Mouse (Mus musculus): ENCODE data around the gene F2. TPM values are rescaled to one million over a fixed set of nuclear protein-coding genes. Genes with fewer than 3 reads are reported as not detected.

Gene F2
- total and polyA plus RNA-seq, 3 experiments: not detected

DNA sequence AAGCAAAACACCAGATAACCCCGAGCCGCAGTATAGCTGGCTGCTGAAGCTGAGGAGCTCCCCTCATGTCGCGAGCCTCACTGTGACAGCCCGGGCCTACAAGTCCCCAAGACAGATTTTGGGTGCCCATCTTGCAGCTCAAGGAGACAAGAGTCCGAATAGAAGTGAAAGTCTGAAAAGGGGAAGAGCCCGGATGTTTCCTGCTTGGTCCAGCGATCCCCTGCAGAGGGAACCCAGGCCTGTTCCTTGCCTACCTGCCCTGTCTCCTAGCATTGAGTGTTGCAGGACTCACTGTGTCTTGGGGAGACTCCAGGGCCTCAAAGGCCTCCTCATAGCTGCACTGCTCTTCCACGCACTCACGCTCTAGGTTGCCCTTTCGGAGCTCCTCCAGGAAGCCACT, 728 bp downstream of the F2 start:
- WGBS: 74% methylated on average over 11 of the region's 11 CpGs
- Histone ChIP-seq H3K4me1 (ENCODE audit: control insufficient read depth, insufficient read depth, low read length) (no peaks in the 10 kb centered on the region), H3K27me3 (ENCODE audit: control insufficient read depth, insufficient read depth, low read length) (no peaks in the 10 kb centered on the region), H3K9ac (ENCODE audit: low read depth, low read length) (no peak overlapping the region), H3K36me3 (ENCODE audit: control insufficient read depth, insufficient read depth, low read length) (no peaks in the 10 kb centered on the region), H3K27ac (no peak overlapping the region), H3K4me3 (no peak overlapping the region), H3K79me2 (replicated peaks; ENCODE audit: control insufficient read depth, insufficient read depth, low read length) (no peaks in the 10 kb centered on the region)
- intact Hi-C loops (cut with DNase I): no loop called here
- DNase-seq: no peak
- no peak for TF ChIP-seq EP300 (IDR thresholded peaks at IDR 0.05; ENCODE audit: insufficient read depth, low read depth, low read length)
- TF ChIP-seq CTCF (IDR thresholded peaks at IDR 0.05): no peak; the same call in 1 of the 2 replicates
- no peak for TF ChIP-seq POLR2A (IDR thresholded peaks at IDR 0.05; ENCODE audit: insufficient read depth, low read depth, low read length)

DNA sequence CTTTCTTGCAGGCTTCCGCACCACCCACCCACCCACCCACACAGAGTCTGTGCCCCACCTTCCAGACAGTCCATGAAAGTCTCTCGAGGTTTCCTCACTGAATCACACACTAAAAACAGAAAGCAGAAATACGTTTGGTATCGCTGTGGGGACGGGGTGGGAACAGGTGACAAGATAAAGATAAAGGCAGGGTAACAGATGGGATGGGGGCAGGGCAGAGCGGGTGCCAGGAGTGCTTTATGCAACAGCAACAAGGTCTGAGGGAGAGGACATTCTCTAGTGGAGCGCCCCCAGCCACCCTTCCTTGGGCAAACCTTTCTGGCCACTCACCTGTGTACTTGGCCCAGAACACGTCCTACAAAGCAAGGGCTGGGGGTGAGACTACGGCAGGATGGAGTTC, 1.4 kb downstream of the F2 start:
- Histone ChIP-seq H3K9ac (ENCODE audit: low read depth, low read length) (no peak overlapping the region), H3K27ac (no peak overlapping the region), H3K4me3 (no peak overlapping the region), H3K4me1 (ENCODE audit: control insufficient read depth, insufficient read depth, low read length) (no peaks in the 10 kb centered on the region), H3K36me3 (ENCODE audit: control insufficient read depth, insufficient read depth, low read length) (no peaks in the 10 kb centered on the region), H3K79me2 (replicated peaks; ENCODE audit: control insufficient read depth, insufficient read depth, low read length) (no peaks in the 10 kb centered on the region), H3K27me3 (ENCODE audit: control insufficient read depth, insufficient read depth, low read length) (no peaks in the 10 kb centered on the region)
- intact Hi-C loops (cut with DNase I): no loop called here
- 74% methylated on average over 9 of the region's 9 CpGs for WGBS
- TF ChIP-seq POLR2A (IDR thresholded peaks at IDR 0.05; ENCODE audit: insufficient read depth, low read depth, low read length): no peak
- no peak for TF ChIP-seq CTCF (IDR thresholded peaks at IDR 0.05)
- no peak for TF ChIP-seq EP300 (IDR thresholded peaks at IDR 0.05; ENCODE audit: insufficient read depth, low read depth, low read length)
- no peak for DNase-seq

GRCm38 (mm10) chr2:91633334-91633977, 2.8 kb downstream of the F2 start:
- TF ChIP-seq POLR2A (IDR thresholded peaks at IDR 0.05; ENCODE audit: insufficient read depth, low read depth, low read length) (no peak), CTCF (IDR thresholded peaks at IDR 0.05) (no peak), EP300 (IDR thresholded peaks at IDR 0.05; ENCODE audit: insufficient read depth, low read depth, low read length) (no peak)
- Histone ChIP-seq H3K27me3 (ENCODE audit: control insufficient read depth, insufficient read depth, low read length) (no peaks in the 10 kb centered on the region), H3K27ac (no peak overlapping the region), H3K4me1 (ENCODE audit: control insufficient read depth, insufficient read depth, low read length) (no peaks in the 10 kb centered on the region), H3K79me2 (replicated peaks; ENCODE audit: control insufficient read depth, insufficient read depth, low read length) (no peaks in the 10 kb centered on the region), H3K9ac (ENCODE audit: low read depth, low read length) (no peak overlapping the region), H3K36me3 (ENCODE audit: control insufficient read depth, insufficient read depth, low read length) (no peaks in the 10 kb centered on the region), H3K4me3 (no peak overlapping the region)
- 68% methylated on average over 12 of the region's 12 CpGs for WGBS
- no peak for DNase-seq
- intact Hi-C loops (cut with DNase I): no loop called here

DNA sequence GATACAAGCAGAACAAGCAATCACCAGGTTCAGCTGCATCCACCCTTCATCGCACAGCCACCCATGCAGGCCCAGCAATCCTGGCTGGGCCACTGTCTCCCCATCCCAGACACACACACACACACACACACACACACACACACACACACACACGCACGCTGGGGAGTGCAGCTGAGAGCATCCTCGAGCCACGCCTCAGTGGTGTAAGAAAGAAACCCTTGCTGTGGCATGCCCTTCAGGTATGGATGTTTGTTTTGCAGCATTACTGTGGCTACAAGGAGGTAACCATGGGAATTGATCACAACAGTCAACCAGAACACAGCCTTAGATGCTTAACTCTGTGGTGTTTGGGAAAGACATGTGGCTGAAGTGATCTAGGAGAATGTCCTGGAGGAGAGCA, 3.9 kb downstream of the F2 start:
- H3K4me1 ChIP-seq (ENCODE audit: control insufficient read depth, insufficient read depth, low read length): no peaks in the 10 kb centered on the region
- H3K79me2 ChIP-seq (replicated peaks; ENCODE audit: control insufficient read depth, insufficient read depth, low read length): no peaks in the 10 kb centered on the region
- intact Hi-C loops (cut with DNase I): no loop called here
- no peaks in the 10 kb centered on the region for H3K36me3 ChIP-seq (ENCODE audit: control insufficient read depth, insufficient read depth, low read length)
- DNase-seq: no peak
- no peak overlapping the region for H3K9ac ChIP-seq (ENCODE audit: low read depth, low read length)
- H3K27ac ChIP-seq: no peak overlapping the region
- no peak overlapping the region for H3K4me3 ChIP-seq
- TF ChIP-seq CTCF (IDR thresholded peaks at IDR 0.05) (no peak), POLR2A (IDR thresholded peaks at IDR 0.05; ENCODE audit: insufficient read depth, low read depth, low read length) (no peak), EP300 (IDR thresholded peaks at IDR 0.05; ENCODE audit: insufficient read depth, low read depth, low read length) (no peak)
- H3K27me3 ChIP-seq (ENCODE audit: control insufficient read depth, insufficient read depth, low read length): no peaks in the 10 kb centered on the region
- 67% methylated on average over 5 of the region's 5 CpGs for WGBS

- no peaks in the 10 kb centered on the region for H3K36me3 ChIP-seq (ENCODE audit: control insufficient read depth, insufficient read depth, low read length)
- TF ChIP-seq POLR2A (IDR thresholded peaks at IDR 0.05; ENCODE audit: insufficient read depth, low read depth, low read length): no peak
- no peak for TF ChIP-seq CTCF (IDR thresholded peaks at IDR 0.05)
- TF ChIP-seq EP300 (IDR thresholded peaks at IDR 0.05; ENCODE audit: insufficient read depth, low read depth, low read length): no peak
Measured at GRCm38 (mm10) chr2:91631826-91632225, 4.4 kb downstream of the F2 start.

DNA sequence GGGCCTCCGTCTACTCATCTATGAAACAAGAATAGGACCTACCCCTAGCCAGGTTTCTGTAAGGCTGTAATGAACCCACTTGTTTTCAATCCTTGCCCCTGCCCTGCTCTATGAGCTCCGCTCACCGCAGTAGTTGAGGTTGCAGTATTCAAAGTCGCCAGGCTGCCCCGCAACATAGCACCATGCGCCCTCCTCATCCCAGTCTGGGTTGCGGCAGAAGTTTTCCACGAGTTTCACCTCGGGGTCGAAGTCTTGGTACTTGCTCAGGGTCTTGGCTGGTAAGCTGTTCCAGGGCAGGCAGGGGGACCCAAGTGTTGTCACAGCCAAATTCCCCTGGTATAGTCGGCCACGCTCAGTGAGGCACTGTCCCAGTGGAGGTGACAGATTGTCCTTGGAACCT, 5.8 kb downstream of the F2 start:
- intact Hi-C loops (cut with DNase I): no loop called here
- WGBS: 87% methylated on average over 12 of the region's 12 CpGs

More at GRCm38 (mm10) chr2:91631826-91632225, 4.4 kb downstream of the F2 start:
- Histone ChIP-seq H3K27ac (no peak overlapping the region), H3K79me2 (replicated peaks; ENCODE audit: control insufficient read depth, insufficient read depth, low read length) (no peaks in the 10 kb centered on the region), H3K9ac (ENCODE audit: low read depth, low read length) (no peak overlapping the region), H3K4me1 (ENCODE audit: control insufficient read depth, insufficient read depth, low read length) (no peaks in the 10 kb centered on the region), H3K27me3 (ENCODE audit: control insufficient read depth, insufficient read depth, low read length) (no peaks in the 10 kb centered on the region), H3K4me3 (no peak overlapping the region)
- intact Hi-C loops (cut with DNase I): no loop called here
- no peak for DNase-seq
- 85% methylated on average over 5 of the region's 5 CpGs for whole genome bisulfite sequencing

More for the DNA sequence above, 5.8 kb downstream of the F2 start:
- Histone ChIP-seq H3K27me3 (ENCODE audit: control insufficient read depth, insufficient read depth, low read length) (no peaks in the 10 kb centered on the region), H3K36me3 (ENCODE audit: control insufficient read depth, insufficient read depth, low read length) (no peaks in the 10 kb centered on the region), H3K4me3 (no peak overlapping the region), H3K9ac (ENCODE audit: low read depth, low read length) (no peak overlapping the region), H3K4me1 (ENCODE audit: control insufficient read depth, insufficient read depth, low read length) (no peaks in the 10 kb centered on the region), H3K27ac (no peak overlapping the region), H3K79me2 (replicated peaks; ENCODE audit: control insufficient read depth, insufficient read depth, low read length) (no peaks in the 10 kb centered on the region)
- TF ChIP-seq CTCF (IDR thresholded peaks at IDR 0.05) (no peak), EP300 (IDR thresholded peaks at IDR 0.05; ENCODE audit: insufficient read depth, low read depth, low read length) (no peak), POLR2A (IDR thresholded peaks at IDR 0.05; ENCODE audit: insufficient read depth, low read depth, low read length) (no peak)
- DNase-seq: no peak
